Mouse (Mus musculus) forebrain, embryonic 11.5 days (tissue): ENCODE results near the gene Zgrf1. TPM values are rescaled to one million over a fixed set of nuclear protein-coding genes. Genes with fewer than 3 reads are reported as not detected.
A peak's percentile ranks its signal among the peaks of the same experiment; 100 is the strongest.

ENCODE experiments used
- ATAC-seq: fragments of 200-750 bp; cut with Nextera tagmentation; replicated peaks from 2 replicates; pipeline ENCODE4 v1.8.0; 2017; ENCODE audit warnings: moderate TSS enrichment; ENCODE audit not compliant: low FRiP score
- DNase-seq: peaks from one replicate; pipeline ENCODE4 v3.0.0-alpha.2; 2017; ENCODE audit warnings: low spot score
- H3K27ac ChIP-seq: fragments of 300-500 bp; sonication (generic); 2 replicates; pipeline ENCODE4 v1.5.1; 2014; ENCODE audit warnings: low read depth, low read length
- H3K27me3 ChIP-seq: fragments of 300-500 bp; sonication (generic); 2 replicates; pipeline ENCODE4 v1.6.1; 2014; ENCODE audit warnings: mild to moderate bottlenecking, low read length, mixed read lengths; ENCODE audit not compliant: control insufficient read depth, insufficient read depth
- H3K36me3 ChIP-seq: fragments of 300-500 bp; sonication (generic); 2 replicates; pipeline ENCODE4 v1.6.1; 2014; ENCODE audit warnings: mild to moderate bottlenecking, low read length, moderate library complexity, mixed read lengths; ENCODE audit not compliant: control insufficient read depth, insufficient read depth
- H3K4me1 ChIP-seq: fragments of 300-500 bp; sonication (generic); replicated peaks from 2 replicates; pipeline ENCODE4 v1.6.1; 2014; ENCODE audit warnings: low read length, mixed read lengths; ENCODE audit not compliant: control insufficient read depth, insufficient read depth
- H3K4me2 ChIP-seq: fragments of 300-500 bp; sonication (generic); 2 replicates; pipeline ENCODE4 v1.6.1; 2014; ENCODE audit warnings: low read depth, mild to moderate bottlenecking, low read length, moderate library complexity, mixed read lengths; ENCODE audit not compliant: severe bottlenecking
- H3K4me3 ChIP-seq: fragments of 300-500 bp; sonication (generic); 2 replicates; pipeline ENCODE4 v1.5.1; 2014; ENCODE audit warnings: low read depth, low read length
- H3K9ac ChIP-seq: fragments of 300-500 bp; sonication (generic); 2 replicates; pipeline ENCODE4 v1.6.1; 2014; ENCODE audit warnings: low read length
- H3K9me3 ChIP-seq: fragments of 300-500 bp; sonication (generic); 2 replicates; pipeline ENCODE4 v1.6.1; 2016; ENCODE audit warnings: low read length, mixed read lengths; ENCODE audit not compliant: control insufficient read depth
- WGBS: fragments of 180-500 bp; shearing (Covaris S2); extraction: QIAGEN DNeasy Blood & Tissue Kit; methylation state at CpG from one replicate; pipeline ENCODE4 v1.1.7; 2014; 5-methylcytosine and 5-hydroxymethylcytosine counted together
- polyA plus RNA-seq: library from polyadenylated mRNA; unstranded; fragments of >200 nt; fragmentation: Nextera tagmentation; extraction: Ambion mirVana; gene quantifications from 2 replicates; pipeline ENCODE4 v1.2.1, GENCODE M21; 2014

Zgrf1 gene
- polyA plus RNA-seq, 1 experiment from 2014 or later: 21.2 TPM

GRCm38 (mm10) chr3:127630735-127631372, 77.6 kb downstream of the Zgrf1 start:
- H3K4me3 ChIP-seq: no peak overlapping the region
- peak overlapping the region; percentile 71 for H3K4me2 ChIP-seq
- no peak for DNase-seq

GRCm38 (mm10) chr3:127631582-127631981, 78.3 kb downstream of the Zgrf1 start:
- Histone ChIP-seq H3K4me1 (peaks cover 26% of the 10 kb centered on the region), H3K4me3 (no peak overlapping the region), H3K27ac (no peak overlapping the region; the same call in 1 of the 2 replicates), H3K36me3 (no peaks in the 10 kb centered on the region), H3K4me2 (peak overlapping the region; percentile 71), H3K27me3 (peaks cover 73% of the 10 kb centered on the region), H3K9me3 (no peaks in the 10 kb centered on the region), H3K9ac (0 out of 2 replicates have a peak overlapping the region, but pooled peaks have one; percentile 16)
- ATAC-seq (no peak), DNase-seq (peak; percentile 64)
- WGBS: under 1% methylated on average over 10 of the region's 10 CpGs

More at GRCm38 (mm10) chr3:127630735-127631372, 77.6 kb downstream of the Zgrf1 start:
- ATAC-seq: no peak
- peaks cover 28% of the 10 kb centered on the region for H3K4me1 ChIP-seq
- no peaks in the 10 kb centered on the region for H3K36me3 ChIP-seq
- peak overlapping the region; percentile 13; the same call in 1 of the 2 replicates for H3K9ac ChIP-seq
- 2% methylated on average over 17 of the region's 17 CpGs for WGBS
- no peaks in the 10 kb centered on the region for H3K9me3 ChIP-seq
- H3K27ac ChIP-seq: no peak overlapping the region; the same call in 1 of the 2 replicates
- peaks cover 74% of the 10 kb centered on the region for H3K27me3 ChIP-seq

- peaks cover 77% of the 10 kb centered on the region for H3K27me3 ChIP-seq
- H3K4me3 ChIP-seq: peak overlapping the region; percentile 53
- H3K9me3 ChIP-seq: no peaks in the 10 kb centered on the region
- DNase-seq (peak; percentile 95), ATAC-seq (peak; percentile 84)
- H3K36me3 ChIP-seq: no peaks in the 10 kb centered on the region
- peaks cover 22% of the 10 kb centered on the region for H3K4me1 ChIP-seq
- H3K9ac ChIP-seq: peak overlapping the region; percentile 23; the same call in 1 of the 2 replicates
- H3K27ac ChIP-seq: peak overlapping the region; percentile 89; the same call in 1 of the 2 replicates
- peak overlapping the region; percentile 71 for H3K4me2 ChIP-seq
- under 1% methylated on average over 31 of the region's 32 CpGs for WGBS
Measured at GRCm38 (mm10) chr3:127632531-127632930, 79.2 kb downstream of the Zgrf1 start.

GRCm38 (mm10) chr3:127633080-127634032, 80.1 kb downstream of the Zgrf1 start, which contains the start of gene Neurog2:
Gene Neurog2 (plus strand): TSS chr3:127633135.
- WGBS: under 1% methylated on average over 92 of the region's 92 CpGs
- peak within 1 kb of the TSS; percentile 53 for H3K4me3 ChIP-seq
- no peaks in the 10 kb centered on the region for H3K36me3 ChIP-seq
- ATAC-seq: peak; percentile 67
- peak within 1 kb of the TSS; percentile 71 for H3K4me2 ChIP-seq
- H3K27ac ChIP-seq: peak within 1 kb of the TSS; percentile 89
- peak within 1 kb of the TSS; percentile 75 for H3K9ac ChIP-seq
- peaks cover 81% of the 10 kb centered on the region for H3K27me3 ChIP-seq
- DNase-seq: peak; percentile 83
- H3K9me3 ChIP-seq: no peaks in the 10 kb centered on the region
- peaks cover 15% of the 10 kb centered on the region for H3K4me1 ChIP-seq

GRCm38 (mm10) chr3:127634101-127634983, 81.1 kb downstream of the Zgrf1 start:
- ATAC-seq (peak; percentile 72), DNase-seq (peak; percentile 96)
- H3K9me3 ChIP-seq: no peaks in the 10 kb centered on the region
- H3K4me2 ChIP-seq: peak overlapping the region; percentile 71
- H3K4me1 ChIP-seq: peaks cover 8% of the 10 kb centered on the region; the same call in 1 of the 2 replicates
- peaks cover 79% of the 10 kb centered on the region for H3K27me3 ChIP-seq
- peak overlapping the region; percentile 53 for H3K4me3 ChIP-seq
- WGBS: under 1% methylated on average over 58 of the region's 58 CpGs
- H3K9ac ChIP-seq: peak overlapping the region; percentile 75
- H3K27ac ChIP-seq: peak overlapping the region; percentile 89
- H3K36me3 ChIP-seq: no peaks in the 10 kb centered on the region

GRCm38 (mm10) chr3:127634984-127635349, 81.7 kb downstream of the Zgrf1 start:
- H3K4me1 ChIP-seq: peaks cover 13% of the 10 kb centered on the region
- peak overlapping the region; percentile 89; the same call in 1 of the 2 replicates for H3K27ac ChIP-seq
- ATAC-seq: no peak

DNA sequence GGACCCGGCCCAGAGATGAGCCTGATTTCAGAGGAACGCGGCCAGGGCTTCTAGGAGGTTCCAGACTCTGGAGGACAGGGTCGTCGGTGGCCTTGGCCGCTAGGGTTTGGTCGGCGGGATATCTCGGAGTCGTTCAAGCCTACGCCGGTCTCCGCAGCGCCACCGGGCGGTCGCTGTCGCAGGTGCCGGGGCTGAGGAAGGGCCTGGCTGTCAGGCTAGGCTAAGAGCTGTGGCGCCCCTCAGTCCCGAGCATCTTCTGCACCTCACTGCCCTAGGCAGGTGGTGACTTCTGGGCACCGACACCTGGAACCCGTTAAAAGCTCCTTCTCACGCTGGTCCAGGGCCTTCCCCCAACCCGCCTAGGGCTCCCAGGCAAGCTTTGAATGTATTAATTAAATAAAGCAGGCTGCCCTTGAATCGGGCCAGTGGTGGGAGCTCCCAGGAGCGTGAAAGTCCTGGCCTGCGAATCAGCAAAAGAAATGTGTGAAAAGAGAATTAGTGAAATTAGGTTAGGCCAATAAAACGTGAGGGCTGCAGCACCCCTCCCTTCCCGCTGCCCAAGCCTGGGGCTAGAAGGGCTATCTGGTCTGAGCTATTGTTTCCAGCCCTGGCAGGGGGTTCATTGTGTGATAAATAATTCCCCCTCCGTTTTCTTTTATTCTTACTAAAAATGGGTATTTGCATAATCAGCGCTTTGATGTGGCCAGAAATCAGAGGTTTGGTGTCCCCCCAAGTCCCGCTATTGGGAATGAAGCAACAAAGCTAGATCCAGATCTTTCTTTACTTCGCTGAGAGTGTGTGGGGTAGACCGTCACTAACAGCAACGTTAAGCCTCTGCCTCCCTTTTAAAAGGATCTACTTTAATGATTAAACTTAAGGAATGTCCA, 86.8 kb downstream of the Zgrf1 start:
- H3K36me3 ChIP-seq: no peaks in the 10 kb centered on the region
- WGBS: under 1% methylated on average over 36 of the region's 36 CpGs
- 0 out of 2 replicates have a peak overlapping the region, but pooled peaks have one; percentile 12 for H3K9ac ChIP-seq
- H3K9me3 ChIP-seq: no peaks in the 10 kb centered on the region
- H3K4me1 ChIP-seq: peaks cover 17% of the 10 kb centered on the region
- peaks cover 54% of the 10 kb centered on the region for H3K27me3 ChIP-seq
- peak overlapping the region; percentile 78 for H3K27ac ChIP-seq
- peak overlapping the region; percentile 38; the same call in 1 of the 2 replicates for H3K4me2 ChIP-seq
- peak; percentile 85 for ATAC-seq
- no peak overlapping the region for H3K4me3 ChIP-seq
- peak; percentile 94 for DNase-seq

More at GRCm38 (mm10) chr3:127634984-127635349, 81.7 kb downstream of the Zgrf1 start:
- H3K9ac ChIP-seq: peak overlapping the region; percentile 75
- peak; percentile 41 for DNase-seq
- H3K9me3 ChIP-seq: no peaks in the 10 kb centered on the region
- peak overlapping the region; percentile 71; the same call in 1 of the 2 replicates for H3K4me2 ChIP-seq
- peaks cover 78% of the 10 kb centered on the region for H3K27me3 ChIP-seq
- H3K36me3 ChIP-seq: no peaks in the 10 kb centered on the region
- 6% methylated on average over 3 of the region's 3 CpGs for WGBS
- peak overlapping the region; percentile 53 for H3K4me3 ChIP-seq
